Mouse (Mus musculus) cortical plate, adult 2 months (tissue): Measurements from ENCODE around the gene Ccdc51.
A peak's percentile ranks its signal among the peaks of the same experiment; 100 is the strongest.

Source experiments
- CTCF ChIP-seq: fragments of 200-500 bp; IDR thresholded peaks from 2 replicates; pipeline ENCODE4 v1.5.1; 2011; ENCODE audit warnings: mild to moderate bottlenecking, control low read depth, low read length; ENCODE audit not compliant: insufficient read depth; ENCODE audit errors: extremely low read depth
- POLR2A ChIP-seq: fragments of 200-500 bp; IDR thresholded peaks from 2 replicates; pipeline ENCODE4 v1.6.1; 2011; ENCODE audit warnings: mild to moderate bottlenecking, low read length, control low read depth; ENCODE audit not compliant: insufficient read depth; ENCODE audit errors: extremely low read depth

- TF ChIP-seq CTCF (peak; percentile 59; the same call in 1 of the 2 replicates), POLR2A (no peak)
These were observed 5.7 kb downstream of the Ccdc51 start for GRCm38 (mm10) chr9:109087987-109088386.
